Mouse (Mus musculus) ES-Bruce4 (cell line): ENCODE measurements at regions not wholly inside any gene's neighbourhood (a gene's known extent, or its start where the extent isn't known, plus 50 kb on each side); places are given as distances from the start of the nearest gene placed in this dataset.

Experiments used
- CTCF ChIP-seq: IDR thresholded peaks from one replicate; pipeline ENCODE4 v1.8.1; 2011; ENCODE audit warnings: low read depth, low read length
- EP300 ChIP-seq: IDR thresholded peaks from 2 replicates; pipeline ENCODE4 v1.6.1; 2011; ENCODE audit warnings: low read depth, low read length; ENCODE audit not compliant: insufficient read depth

DNA sequence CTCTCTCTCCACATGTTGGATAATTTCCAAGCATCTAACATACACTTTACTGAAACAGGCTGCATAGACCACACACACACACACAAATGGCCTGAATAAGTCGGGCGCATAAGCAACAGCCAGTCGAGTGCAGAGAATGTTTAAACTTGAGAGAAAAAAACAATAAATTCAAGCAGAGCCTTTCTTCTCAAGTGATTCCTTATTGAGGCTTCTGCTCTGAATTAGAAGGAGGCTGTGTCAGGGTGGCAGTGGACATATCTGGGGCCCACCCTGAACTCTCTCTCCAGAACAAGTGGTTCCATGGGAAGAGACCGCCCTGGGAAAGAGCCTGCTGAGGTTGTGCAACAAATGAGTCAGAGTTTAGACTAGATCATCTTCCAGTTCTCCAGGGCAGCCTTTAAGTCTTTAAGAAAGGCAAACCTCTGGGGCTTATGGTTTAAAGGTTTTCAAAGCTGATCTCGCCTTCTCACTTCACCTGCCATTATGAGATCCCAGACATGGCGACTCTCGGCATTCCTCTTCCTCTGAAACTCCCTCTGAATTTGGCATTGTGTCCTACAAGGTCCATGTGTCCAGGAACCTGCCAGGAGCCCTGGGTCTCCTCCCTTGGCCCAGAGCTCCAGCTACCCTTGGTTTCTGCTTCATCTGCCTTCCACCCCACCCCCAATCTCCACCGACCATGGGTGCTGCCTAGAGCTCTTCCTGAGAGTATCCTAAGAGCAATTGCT is 445.3 kb downstream of the Wdr11 start:
- TF ChIP-seq EP300 = no peak
- no peak for TF ChIP-seq CTCF
